Mouse (Mus musculus) CH12.LX (cell line): Measurements from ENCODE around the gene Slc25a23. TPM values are rescaled to one million over a fixed set of nuclear protein-coding genes. Genes with fewer than 3 reads are reported as not detected.

Source experiments
- DNase-seq: peaks from one replicate; pipeline ENCODE4 v3.0.0-alpha.2; 2013; ENCODE audit errors: extremely low read depth
- H3K27ac ChIP-seq: 2 replicates; pipeline ENCODE4 v1.5.1; 2012; ENCODE audit warnings: low read depth, mild to moderate bottlenecking, control low read depth, moderate library complexity; ENCODE audit not compliant: insufficient read depth
- H3K27me3 ChIP-seq: replicated peaks from 2 replicates; pipeline ENCODE3; 2012; ENCODE audit warnings: inconsistent platforms
- H3K36me3 ChIP-seq, 2 experiments: replicated peaks in 1 of 2; 2 replicates each; pipeline versions ENCODE3 to v1.6.1; 2012; ENCODE audit warnings: inconsistent platforms in 1 of 2, low read length in 1 of 2, mild to moderate bottlenecking in 1 of 2, mixed read lengths in 1 of 2, moderate library complexity in 1 of 2; ENCODE audit not compliant: control insufficient read depth in 1 of 2, insufficient read depth in 1 of 2
- H3K4me1 ChIP-seq, 2 experiments: 2 replicates each; pipeline ENCODE4 v1.6.1; 2012; ENCODE audit warnings: inconsistent platforms in 1 of 2, moderate library complexity in 1 of 2; ENCODE audit not compliant: insufficient read depth in 2 of 2, control insufficient read depth in 1 of 2
- H3K4me2 ChIP-seq: 2 replicates; pipeline ENCODE4 v1.6.1; 2012; ENCODE audit warnings: low read depth, mild to moderate bottlenecking, control low read depth; ENCODE audit not compliant: poor library complexity, insufficient read depth, severe bottlenecking
- H3K4me3 ChIP-seq, 3 experiments: fragments of 150-350 bp in 1 of 3; sonication (generic) in 1 of 3; replicated peaks in 1 of 3; 2 replicates each; pipeline versions ENCODE3 to v1.5.1; 2011 to 2012; ENCODE audit warnings: low read depth in 2 of 3, low read length in 2 of 3, mild to moderate bottlenecking in 2 of 3, moderate library complexity in 2 of 3, control low read depth in 1 of 3, improper control_type of control experiment in 1 of 3, inconsistent platforms in 1 of 3, mixed read lengths in 1 of 3; ENCODE audit not compliant: poor library complexity in 1 of 3
- H3K79me2 ChIP-seq: replicated peaks from 2 replicates; pipeline ENCODE4 v1.6.1; 2012; ENCODE audit warnings: mild to moderate bottlenecking, moderate library complexity; ENCODE audit not compliant: control insufficient read depth, poor library complexity, insufficient read depth, severe bottlenecking; ENCODE audit errors: extremely low read depth
- H3K9ac ChIP-seq: 2 replicates; pipeline ENCODE4 v1.6.1; 2012; ENCODE audit warnings: low read depth, mild to moderate bottlenecking, control low read depth, moderate library complexity; ENCODE audit not compliant: insufficient read depth
- H3K9me3 ChIP-seq: replicated peaks from 2 replicates; pipeline ENCODE3; 2012; ENCODE audit warnings: low read length, inconsistent platforms, mixed read lengths
- BHLHE40 ChIP-seq: IDR thresholded peaks from 2 replicates; pipeline ENCODE4 v1.6.1; 2011; ENCODE audit warnings: mild to moderate bottlenecking, low read depth, low read length, improper control_type of control experiment
- CHD2 ChIP-seq: IDR thresholded peaks from 2 replicates; pipeline ENCODE4 v1.6.1; 2011; ENCODE audit warnings: low read length, improper control_type of control experiment
- CTCF ChIP-seq, 2 experiments: IDR thresholded peaks in 1 of 2; conservative IDR thresholded peaks in 1 of 2; 2 replicates each; pipeline ENCODE4 v1.5.1; 2011 to 2012; ENCODE audit warnings: low read depth in 2 of 2, low read length in 2 of 2, improper control_type of control experiment in 1 of 2, inconsistent platforms in 1 of 2, mild to moderate bottlenecking in 1 of 2, moderate library complexity in 1 of 2
- E2F4 ChIP-seq: IDR thresholded peaks from 2 replicates; pipeline ENCODE4 v1.6.1; 2011; ENCODE audit warnings: low read depth, low read length, improper control_type of control experiment; ENCODE audit not compliant: insufficient replicate concordance
- ELF1 ChIP-seq: IDR thresholded peaks from 2 replicates; pipeline ENCODE4 v1.6.1; 2014; ENCODE audit warnings: low read depth, mild to moderate bottlenecking, inconsistent platforms, low read length, improper control_type of control experiment
- EP300 ChIP-seq: IDR thresholded peaks from 2 replicates; pipeline ENCODE4 v1.6.1; 2011; ENCODE audit warnings: low read length, improper control_type of control experiment
- ETS1 ChIP-seq: conservative IDR thresholded peaks from 2 replicates; pipeline ENCODE4 v1.6.1; 2012; ENCODE audit warnings: low read depth, mild to moderate bottlenecking, inconsistent platforms, low read length, improper control_type of control experiment, moderate library complexity
- GABPA ChIP-seq: IDR thresholded peaks from 2 replicates; pipeline ENCODE4 v1.6.1; 2012; ENCODE audit warnings: low read depth, low read length, improper control_type of control experiment, inconsistent platforms; ENCODE audit not compliant: insufficient replicate concordance
- HCFC1 ChIP-seq: IDR thresholded peaks from 2 replicates; pipeline ENCODE4 v1.6.1; 2012; ENCODE audit warnings: low read depth, mild to moderate bottlenecking, inconsistent platforms, low read length, improper control_type of control experiment
- IRF4 ChIP-seq: IDR thresholded peaks from 2 replicates; pipeline ENCODE4 v1.6.1; 2014; ENCODE audit warnings: low read depth, mild to moderate bottlenecking, inconsistent platforms, low read length, improper control_type of control experiment
- JUN ChIP-seq: IDR thresholded peaks from 2 replicates; pipeline ENCODE4 v1.6.1; 2011; ENCODE audit warnings: low read depth, mild to moderate bottlenecking, low read length, improper control_type of control experiment, moderate library complexity; ENCODE audit not compliant: insufficient read depth
- JUND ChIP-seq: conservative IDR thresholded peaks from 2 replicates; pipeline ENCODE4 v1.6.1; 2011; ENCODE audit warnings: low read depth, low read length, improper control_type of control experiment
- KAT2A ChIP-seq: IDR thresholded peaks from 2 replicates; pipeline ENCODE4 v1.6.1; 2012; ENCODE audit warnings: low read length, improper control_type of control experiment, inconsistent platforms; ENCODE audit not compliant: insufficient replicate concordance
- MAFK ChIP-seq: IDR thresholded peaks from 2 replicates; pipeline ENCODE4 v1.6.1; 2011; ENCODE audit warnings: low read length, improper control_type of control experiment; ENCODE audit not compliant: insufficient replicate concordance
- MAX ChIP-seq: IDR thresholded peaks from 2 replicates; pipeline ENCODE4 v1.6.1; 2011; ENCODE audit warnings: low read length, improper control_type of control experiment
- MAZ ChIP-seq: IDR thresholded peaks from 2 replicates; pipeline ENCODE4 v1.6.1; 2012; ENCODE audit warnings: low read depth, mild to moderate bottlenecking, inconsistent platforms, low read length, improper control_type of control experiment, moderate library complexity
- MEF2A ChIP-seq: IDR thresholded peaks from 2 replicates; pipeline ENCODE4 v1.6.1; 2014; ENCODE audit warnings: low read depth, mild to moderate bottlenecking, inconsistent platforms, low read length, improper control_type of control experiment, borderline replicate concordance
- MXI1 ChIP-seq: IDR thresholded peaks from 2 replicates; pipeline ENCODE4 v1.6.1; 2011; ENCODE audit warnings: mild to moderate bottlenecking, low read depth, low read length, improper control_type of control experiment
- MYC ChIP-seq: IDR thresholded peaks from 2 replicates; pipeline ENCODE4 v1.6.1; 2011; ENCODE audit warnings: low read depth, mild to moderate bottlenecking, improper control_type of control experiment, low read length
- NELFE ChIP-seq: IDR thresholded peaks from 2 replicates; pipeline ENCODE4 v1.6.1; 2011; ENCODE audit warnings: low read depth, low read length, improper control_type of control experiment
- NRF1 ChIP-seq: IDR thresholded peaks from 2 replicates; pipeline ENCODE4 v1.6.1; 2014; ENCODE audit warnings: low read depth, mild to moderate bottlenecking, inconsistent platforms, low read length, improper control_type of control experiment, moderate library complexity
- POLR2A ChIP-seq: IDR thresholded peaks from 2 replicates; pipeline ENCODE4 v1.6.1; 2011; ENCODE audit warnings: low read depth, mild to moderate bottlenecking, improper control_type of control experiment, low read length
- POLR2AphosphoS2 ChIP-seq: IDR thresholded peaks from 2 replicates; pipeline ENCODE4 v1.6.1; 2011; ENCODE audit warnings: low read depth, low read length, improper control_type of control experiment
- RAD21 ChIP-seq: IDR thresholded peaks from 2 replicates; pipeline ENCODE4 v1.6.1; 2011; ENCODE audit warnings: low read depth, mild to moderate bottlenecking, low read length, improper control_type of control experiment, moderate library complexity
- RCOR1 ChIP-seq: conservative IDR thresholded peaks from 2 replicates; pipeline ENCODE4 v1.6.1; 2012; ENCODE audit warnings: low read depth, mild to moderate bottlenecking, inconsistent platforms, low read length, improper control_type of control experiment
- SIN3A ChIP-seq: IDR thresholded peaks from 2 replicates; pipeline ENCODE4 v1.6.1; 2012; ENCODE audit warnings: low read length, improper control_type of control experiment, inconsistent platforms
- SMC3 ChIP-seq: IDR thresholded peaks from 2 replicates; pipeline ENCODE4 v1.6.1; 2011; ENCODE audit warnings: low read depth, low read length, improper control_type of control experiment
- TBP ChIP-seq: conservative IDR thresholded peaks from 2 replicates; pipeline ENCODE4 v1.6.1; 2011; ENCODE audit warnings: low read depth, low read length, improper control_type of control experiment
- TCF12 ChIP-seq: IDR thresholded peaks from 2 replicates; pipeline ENCODE4 v1.6.1; 2014; ENCODE audit warnings: low read depth, mild to moderate bottlenecking, inconsistent platforms, low read length, improper control_type of control experiment
- UBTF ChIP-seq: IDR thresholded peaks from 2 replicates; pipeline ENCODE4 v1.6.1; 2012; ENCODE audit warnings: low read depth, mild to moderate bottlenecking, inconsistent platforms, low read length, improper control_type of control experiment, moderate library complexity
- USF1 ChIP-seq: IDR thresholded peaks from 2 replicates; pipeline ENCODE4 v1.6.1; 2014; ENCODE audit warnings: low read depth, mild to moderate bottlenecking, inconsistent platforms, low read length, improper control_type of control experiment
- USF2 ChIP-seq: conservative IDR thresholded peaks from 2 replicates; pipeline ENCODE4 v1.6.1; 2011; ENCODE audit warnings: low read depth, low read length, improper control_type of control experiment
- ZC3H11A ChIP-seq: IDR thresholded peaks from 2 replicates; pipeline ENCODE4 v1.6.1; 2012; ENCODE audit warnings: low read depth, mild to moderate bottlenecking, inconsistent platforms, low read length, improper control_type of control experiment
- ZKSCAN1 ChIP-seq: IDR thresholded peaks from 2 replicates; pipeline ENCODE4 v1.6.1; 2012; ENCODE audit warnings: low read depth, inconsistent platforms, low read length, improper control_type of control experiment, borderline replicate concordance
- ZMIZ1 ChIP-seq: IDR thresholded peaks from 2 replicates; pipeline ENCODE4 v1.6.1; 2012; ENCODE audit warnings: low read depth, mild to moderate bottlenecking, inconsistent platforms, low read length, improper control_type of control experiment
- ZNF384 ChIP-seq: IDR thresholded peaks from 2 replicates; pipeline ENCODE4 v1.6.1; 2012; ENCODE audit warnings: low read depth, low read length, improper control_type of control experiment, inconsistent platforms
- dilution Hi-C: fragments of 300-500 bp; cut with MboI; formaldehyde crosslinking; loops from 2 replicates; pipeline ENCODE4 v1.14.3; 2020; ENCODE audit warnings: low sequenced_read_pairs; ENCODE audit not compliant: extremely low pct_unique_long_range_greater_than_20kb, extremely low pct_ligation_motif_present
- in situ Hi-C: fragments of 300-500 bp; cut with MboI; formaldehyde crosslinking; loops from 3 replicates; pipeline ENCODE4 v1.14.3; 2019; ENCODE audit warnings: low sequenced_read_pairs, low pct_ligation_motif_present, low pct_unique_long_range_greater_than_20kb, mixed read lengths
- polyA plus RNA-seq: library from polyadenylated mRNA; unstranded; fragments of >175 nt; gene quantifications from 2 replicates; pipeline ENCODE4 v1.2.1, GENCODE M21; 2012; ENCODE audit warnings: low read depth; ENCODE audit not compliant: insufficient read length
- total RNA-seq, 2 experiments: library from RNA; depleted of rRNA; stranded (reverse); fragments of 300-350 nt in 1 of 2; fragments of >200 nt in 1 of 2; gene quantifications; 2 replicates each; pipeline ENCODE4 v1.2.3; 2012 to 2014

The Slc25a23 gene
- total and polyA plus RNA-seq, 3 experiments = 2.2 to 13.8 (median 6.9) TPM

DNA sequence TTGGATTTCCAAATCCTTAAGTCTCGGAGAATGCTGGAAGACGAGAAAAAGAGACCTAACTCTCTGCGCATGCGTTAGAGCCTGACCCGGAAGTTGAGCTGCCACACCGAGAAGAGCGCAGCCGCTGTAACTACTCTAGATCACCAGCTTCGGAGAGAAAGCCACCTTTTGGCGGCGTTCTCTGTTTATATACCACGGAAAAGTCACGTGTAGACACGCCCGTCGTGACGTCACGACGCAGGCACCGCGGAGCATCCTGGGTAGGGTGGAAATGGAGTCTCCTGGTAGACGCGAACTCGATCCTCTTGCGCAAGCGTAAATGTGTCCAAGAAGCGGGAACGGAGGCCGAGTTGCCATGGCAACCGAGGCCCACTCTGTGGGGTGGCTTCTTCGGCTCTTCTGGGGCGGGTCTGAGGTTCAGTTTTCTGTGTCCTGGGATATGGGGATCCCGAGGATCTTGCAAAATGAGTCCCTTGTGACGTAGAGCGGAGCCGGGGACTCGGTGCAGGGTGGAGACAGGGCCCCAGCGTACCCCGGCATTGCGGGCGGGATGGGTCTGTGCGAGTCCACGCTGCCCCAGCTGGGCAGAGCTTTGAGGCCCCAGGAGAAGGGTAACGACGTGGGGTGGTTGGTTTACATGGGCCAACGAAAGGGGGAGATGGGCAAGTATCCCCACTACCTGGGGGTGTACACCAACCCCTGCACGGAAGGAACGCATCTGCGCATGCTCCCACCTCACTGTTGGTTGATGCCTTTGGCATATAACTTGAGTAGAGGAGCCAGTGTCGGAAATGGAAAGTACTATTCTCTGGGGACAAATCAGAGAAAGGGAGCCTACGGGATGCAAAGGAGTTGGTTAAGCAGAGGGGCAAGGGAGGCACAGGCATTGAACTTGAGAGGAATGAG is 48.2 kb downstream of the Slc25a23 start, which contains the start of the genes Gtf2f1 and Gm17949:
Gene Gtf2f1 (minus strand): TSS at position 53 of the 906 bp plus-strand sequence.
Gene Gm17949 (plus strand): TSS at position 234 of the 906 bp plus-strand sequence.
- in situ Hi-C loops = no loop called here
- dilution Hi-C loops = no loop called here
- Histone ChIP-seq H3K36me3 (peaks cover 25 to 31% of the 10 kb centered on the region in 2 experiments), H3K27ac (peak within 1 kb of the TSS; percentile 75), H3K9me3 (no peaks in the 10 kb centered on the region), H3K4me3 (peak within 1 kb of the TSS; percentile 66 to 83 (median 73)), H3K4me2 (peak within 1 kb of the TSS; percentile 92), H3K27me3 (no peaks in the 10 kb centered on the region), H3K9ac (peak within 1 kb of the TSS; percentile 76), H3K79me2 (peaks cover 16% of the 10 kb centered on the region), H3K4me1 (peaks cover 7 to 22% of the 10 kb centered on the region in 2 experiments)
- peak; percentile 99 for DNase-seq
- no peak for TF ChIP-seq ZNF384
- TF ChIP-seq MYC = peak; percentile 89
- TF ChIP-seq MAX = peak; percentile 99
- TF ChIP-seq MXI1 = peak; percentile 97
- TF ChIP-seq HCFC1 = peak; percentile 89
- peak; percentile 98 for TF ChIP-seq ZMIZ1
- TF ChIP-seq BHLHE40 = peak; percentile 100
- peak; percentile 98 for TF ChIP-seq SIN3A
- peak; percentile 90; the same call in 1 of the 2 replicates for TF ChIP-seq KAT2A
- TF ChIP-seq GABPA = no peak; the same call in 1 of the 2 replicates
- peak in 1 of 2 experiments; percentile 32; a peak in 2 of 4 replicates for TF ChIP-seq CTCF (conservative IDR thresholded peaks at IDR 0.05 in 1 of 2, IDR thresholded peaks at IDR 0.05 in 1 of 2; ENCODE audit: low read depth in 2 of 2, low read length in 2 of 2)
- TF ChIP-seq ELF1 = peak; percentile 100
- no peak for TF ChIP-seq ZKSCAN1
- peak; percentile 98 for TF ChIP-seq USF2
- TF ChIP-seq MAFK = no peak
- peak; percentile 99 for TF ChIP-seq NELFE
- peak; percentile 98 for TF ChIP-seq POLR2AphosphoS2
- peak; percentile 78; the same call in 1 of the 2 replicates for TF ChIP-seq IRF4
- peak; percentile 54; the same call in 1 of the 2 replicates for TF ChIP-seq JUN
- no peak for TF ChIP-seq ZC3H11A
- TF ChIP-seq ETS1 = peak; percentile 62
- no peak for TF ChIP-seq RAD21
- peak; percentile 77; the same call in 1 of the 2 replicates for TF ChIP-seq E2F4
- no peak for TF ChIP-seq SMC3
- TF ChIP-seq TCF12 = peak; percentile 99
- TF ChIP-seq MEF2A = peak; percentile 86
- no peak for TF ChIP-seq EP300
- TF ChIP-seq JUND = peak; percentile 62; the same call in 1 of the 2 replicates
- TF ChIP-seq USF1 = peak; percentile 100
- TF ChIP-seq RCOR1 = 0 out of 2 replicates have a peak, but pooled peaks have one; percentile 55
- TF ChIP-seq MAZ = 0 out of 2 replicates have a peak, but pooled peaks have one; percentile 71
- TF ChIP-seq NRF1 = peak; percentile 94
- peak; percentile 99 for TF ChIP-seq TBP
- peak; percentile 63; the same call in 1 of the 2 replicates for TF ChIP-seq CHD2
- TF ChIP-seq UBTF = no peak
- peak; percentile 100 for TF ChIP-seq POLR2A
